Mouse (Mus musculus) neural tube, embryonic 14.5 days (tissue): ENCODE measurements around the gene Cd48. TPM values are rescaled to one million over a fixed set of nuclear protein-coding genes. Genes with fewer than 3 reads are reported as not detected.
"Not testable (repeated sequence)": the region's sequence is repeated elsewhere in the genome, so short reads cannot be mapped to it uniquely, and the experiment has no call there.

Experiments used
- ATAC-seq: fragments of 200-750 bp; cut with Nextera tagmentation; 2 replicates; pipeline ENCODE4 v1.8.0; 2017; ENCODE audit warnings: low read depth, mild to moderate bottlenecking, moderate TSS enrichment, moderate library complexity
- H3K27ac ChIP-seq: fragments of 300-500 bp; sonication (generic); 2 replicates; pipeline ENCODE4 v1.5.1; 2014; ENCODE audit warnings: low read depth, mild to moderate bottlenecking, control low read depth, low read length, moderate library complexity, mixed read lengths
- H3K27me3 ChIP-seq: fragments of 300-500 bp; sonication (generic); 2 replicates; pipeline ENCODE4 v1.6.1; 2014; ENCODE audit warnings: low read length; ENCODE audit not compliant: control insufficient read depth, insufficient read depth
- H3K36me3 ChIP-seq: fragments of 300-500 bp; sonication (generic); 2 replicates; pipeline ENCODE4 v1.6.1; 2014; ENCODE audit warnings: low read length, mixed read lengths; ENCODE audit not compliant: control insufficient read depth, insufficient read depth
- H3K4me1 ChIP-seq: fragments of 300-500 bp; sonication (generic); 2 replicates; pipeline ENCODE4 v1.6.1; 2014; ENCODE audit warnings: low read length; ENCODE audit not compliant: control insufficient read depth, insufficient read depth
- H3K4me2 ChIP-seq: fragments of 300-500 bp; sonication (generic); 2 replicates; pipeline ENCODE4 v1.6.1; 2014; ENCODE audit warnings: mild to moderate bottlenecking, low read depth, low read length, control low read depth
- H3K4me3 ChIP-seq: fragments of 300-500 bp; sonication (generic); 2 replicates; pipeline ENCODE4 v1.5.1; 2014; ENCODE audit warnings: low read depth, low read length, control low read depth, mixed read lengths
- H3K9ac ChIP-seq: fragments of 300-500 bp; sonication (generic); replicated peaks from 2 replicates; pipeline ENCODE4 v1.6.1; 2014; ENCODE audit warnings: low read depth, mild to moderate bottlenecking, control low read depth, low read length, mixed read lengths
- H3K9me3 ChIP-seq: fragments of 300-500 bp; sonication (generic); 2 replicates; pipeline ENCODE4 v1.6.1; 2016; ENCODE audit warnings: low read length; ENCODE audit not compliant: control insufficient read depth
- WGBS: fragments of 180-500 bp; shearing (Covaris S2); extraction: QIAGEN DNeasy Blood & Tissue Kit; methylation state at CpG from one replicate; pipeline ENCODE4 v1.1.7; 2014; 5-methylcytosine and 5-hydroxymethylcytosine counted together
- polyA plus RNA-seq: library from polyadenylated mRNA; unstranded; fragments of >200 nt; fragmentation: Nextera tagmentation; extraction: Ambion mirVana; gene quantifications from 2 replicates; pipeline ENCODE4 v1.2.1, GENCODE M21; 2014

Gene Cd48
- polyA plus RNA-seq, 1 experiment from 2014 or later = 0.40 TPM

- no peak within 1 kb of the TSS for H3K4me3 ChIP-seq
- WGBS = 92% methylated on average over 5 of the region's 5 CpGs
Observed at GRCm38 (mm10) chr1:171652734-171653133, 29.1 kb upstream of the Cd48 start, which contains the start of gene Slamf7. Gene Slamf7, minus strand, starts transcription at chr1:171653035.

DNA sequence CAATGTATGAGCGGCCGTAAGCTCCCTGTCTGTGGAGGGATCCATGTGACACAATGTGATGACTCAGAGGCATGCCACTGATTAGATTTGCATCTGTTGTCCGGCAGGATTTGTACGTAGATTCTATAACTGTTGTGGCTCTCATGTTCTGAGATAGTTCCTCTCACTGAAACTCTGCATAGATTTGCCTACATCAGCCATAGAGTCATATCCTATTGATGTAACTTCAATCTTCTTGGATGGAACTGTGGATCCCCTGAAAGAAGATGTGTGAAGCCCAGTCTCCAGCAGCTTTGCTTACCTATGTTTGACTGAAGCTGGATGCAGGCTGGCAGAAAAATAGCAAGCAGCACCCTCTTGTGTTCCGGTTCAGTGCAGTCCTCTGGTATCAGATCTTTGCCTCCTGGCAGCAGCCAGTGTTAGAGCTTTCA is 23.2 kb upstream of the Cd48 start:
- Histone ChIP-seq H3K4me1 (no peaks in the 10 kb centered on the region), H3K36me3 (no peaks in the 10 kb centered on the region), H3K27ac (no peak overlapping the region), H3K9ac (no peak overlapping the region), H3K4me3 (no peak overlapping the region), H3K27me3 (no peaks in the 10 kb centered on the region), H3K9me3 (no peaks in the 10 kb centered on the region), H3K4me2 (no peak overlapping the region)
- ATAC-seq = no peak
- 83% methylated on average over 5 of the region's 5 CpGs for WGBS

More at GRCm38 (mm10) chr1:171652734-171653133, 29.1 kb upstream of the Cd48 start, which contains the start of gene Slamf7:
- H3K4me2 ChIP-seq = no peak within 1 kb of the TSS
- H3K36me3 ChIP-seq = no peaks in the 10 kb centered on the region
- no peaks in the 10 kb centered on the region for H3K27me3 ChIP-seq
- no peak within 1 kb of the TSS for H3K27ac ChIP-seq
- ATAC-seq = no peak
- no peaks in the 10 kb centered on the region for H3K9me3 ChIP-seq
- H3K9ac ChIP-seq = no peak within 1 kb of the TSS
- no peaks in the 10 kb centered on the region for H3K4me1 ChIP-seq

DNA sequence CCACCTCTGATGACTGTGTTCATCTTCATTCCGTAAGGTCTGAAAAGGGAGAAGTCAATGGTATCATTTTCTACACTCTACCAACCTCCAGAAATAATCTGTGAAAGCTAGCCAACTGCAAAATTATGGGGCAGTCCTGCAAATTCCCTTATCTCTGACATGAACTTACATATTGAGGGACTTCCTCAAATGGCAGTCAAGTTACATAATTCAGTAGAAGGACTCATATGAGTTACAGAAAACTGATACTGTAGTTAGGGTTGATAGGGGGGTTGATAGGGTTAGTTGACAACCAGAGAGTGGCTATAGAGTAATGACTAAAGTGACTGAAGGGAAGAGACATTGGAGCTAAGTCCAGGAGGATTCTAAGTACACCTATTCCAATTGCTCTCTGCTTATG is 21.4 kb upstream of the Cd48 start:
- no peak overlapping the region for H3K4me3 ChIP-seq
- no peaks in the 10 kb centered on the region for H3K9me3 ChIP-seq
- H3K27ac ChIP-seq = no peak overlapping the region
- H3K4me1 ChIP-seq = no peaks in the 10 kb centered on the region
- no peaks in the 10 kb centered on the region for H3K27me3 ChIP-seq
- H3K4me2 ChIP-seq = no peak overlapping the region
- WGBS = 97% methylated on average over 1 of the region's 1 CpGs
- H3K9ac ChIP-seq = no peak overlapping the region
- ATAC-seq = no peak
- no peaks in the 10 kb centered on the region for H3K36me3 ChIP-seq

DNA sequence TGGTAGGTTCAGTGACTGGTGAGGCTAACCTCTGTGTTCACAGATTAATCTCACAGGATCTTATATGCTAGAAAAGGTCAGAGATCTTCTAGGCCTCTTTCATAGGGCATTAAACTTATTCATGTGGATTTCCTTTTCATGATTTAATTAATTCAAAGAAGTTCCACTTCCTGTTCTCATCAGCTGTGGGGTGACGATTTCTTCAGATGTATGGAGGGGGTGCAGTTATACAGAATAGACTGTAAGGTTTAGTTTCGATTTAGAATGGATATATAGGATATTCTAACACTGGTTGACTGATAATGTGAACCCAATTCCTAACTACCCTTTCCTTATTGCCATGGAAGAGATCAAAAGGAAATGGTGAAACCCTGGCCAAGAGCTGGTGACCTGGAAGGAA is 20.3 kb upstream of the Cd48 start:
- no peak overlapping the region for H3K9ac ChIP-seq
- H3K27me3 ChIP-seq = no peaks in the 10 kb centered on the region
- H3K4me3 ChIP-seq = no peak overlapping the region
- H3K27ac ChIP-seq = no peak overlapping the region
- no peaks in the 10 kb centered on the region for H3K36me3 ChIP-seq
- H3K4me1 ChIP-seq = no peaks in the 10 kb centered on the region
- no peak overlapping the region for H3K4me2 ChIP-seq
- WGBS = 54% methylated on average over 2 of the region's 2 CpGs
- ATAC-seq = no peak
- H3K9me3 ChIP-seq = no peaks in the 10 kb centered on the region

- Histone ChIP-seq H3K36me3 (no peaks in the 10 kb centered on the region), H3K9me3 (no peaks in the 10 kb centered on the region), H3K27me3 (no peaks in the 10 kb centered on the region), H3K4me1 (no peaks in the 10 kb centered on the region), H3K9ac (no peak overlapping the region), H3K4me2 (no peak overlapping the region), H3K27ac (no peak overlapping the region), H3K4me3 (no peak overlapping the region)
- ATAC-seq = no peak
- 79% methylated on average over 2 of the region's 2 CpGs for WGBS
Observed at GRCm38 (mm10) chr1:171663757-171664156, 18.1 kb upstream of the Cd48 start.

- 88% methylated on average over 6 of the region's 6 CpGs for WGBS
- Histone ChIP-seq H3K9ac (no peak overlapping the region), H3K4me3 (no peak overlapping the region), H3K27me3 (no peaks in the 10 kb centered on the region), H3K27ac (no peak overlapping the region), H3K36me3 (no peaks in the 10 kb centered on the region), H3K4me2 (no peak overlapping the region), H3K4me1 (no peaks in the 10 kb centered on the region), H3K9me3 (no peaks in the 10 kb centered on the region)
- ATAC-seq = no peak
Observed at GRCm38 (mm10) chr1:171666350-171666749, 15.5 kb upstream of the Cd48 start.

- no peaks in the 10 kb centered on the region for H3K27me3 ChIP-seq
- 74% methylated on average over 1 of the region's 1 CpGs for WGBS
- H3K4me3 ChIP-seq = no peak overlapping the region
- H3K9ac ChIP-seq = no peak overlapping the region
- H3K4me1 ChIP-seq = no peaks in the 10 kb centered on the region
- H3K36me3 ChIP-seq = no peaks in the 10 kb centered on the region
- no peak for ATAC-seq
- no peak overlapping the region for H3K27ac ChIP-seq
- no peak overlapping the region for H3K4me2 ChIP-seq
- H3K9me3 ChIP-seq = no peaks in the 10 kb centered on the region
Observed at GRCm38 (mm10) chr1:171667160-171667559, 14.6 kb upstream of the Cd48 start.

- 78% methylated on average over 2 of the region's 2 CpGs for WGBS
- not testable (repeated sequence) for H3K4me2 ChIP-seq, H3K27ac ChIP-seq, ATAC-seq, H3K9me3 ChIP-seq, H3K4me1 ChIP-seq, H3K4me3 ChIP-seq, H3K9ac ChIP-seq, H3K36me3 ChIP-seq, H3K27me3 ChIP-seq
Observed at GRCm38 (mm10) chr1:171672451-171672850, 9.4 kb upstream of the Cd48 start.

DNA sequence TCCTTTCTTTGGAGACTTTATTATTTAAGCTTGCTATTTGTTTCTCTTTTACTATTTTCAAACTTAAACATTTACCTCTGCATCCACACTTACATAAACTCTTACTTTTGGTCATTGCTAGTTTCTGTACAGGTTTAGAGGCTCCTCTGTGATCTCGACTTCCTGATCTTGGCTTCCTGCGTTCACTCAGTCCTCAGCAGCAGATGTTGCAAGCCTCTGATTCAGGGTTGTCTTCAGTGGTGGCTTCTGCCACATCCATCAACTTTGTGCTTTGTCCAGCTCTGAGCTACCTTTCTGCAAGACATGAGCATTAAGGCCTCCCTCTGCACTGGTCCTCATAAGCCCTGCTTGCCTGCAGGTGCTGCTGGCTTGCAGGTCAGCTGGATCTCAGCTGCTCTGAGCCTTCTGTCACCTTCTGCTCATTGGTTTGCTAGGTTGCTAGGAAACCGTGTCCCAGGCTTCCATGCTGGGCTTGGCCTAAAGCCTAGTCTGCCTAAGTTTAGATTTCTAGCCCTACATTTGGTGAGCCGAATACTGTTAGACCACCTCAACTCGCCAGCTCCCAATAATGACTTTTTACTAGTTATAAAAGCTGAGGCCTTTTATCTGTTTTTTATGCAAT is 8.8 kb upstream of the Cd48 start:
- Histone ChIP-seq H3K9ac (no peak overlapping the region), H3K9me3 (no peaks in the 10 kb centered on the region), H3K4me1 (no peaks in the 10 kb centered on the region), H3K36me3 (no peaks in the 10 kb centered on the region), H3K4me2 (no peak overlapping the region), H3K27ac (no peak overlapping the region), H3K4me3 (no peak overlapping the region), H3K27me3 (no peaks in the 10 kb centered on the region)
- ATAC-seq = no peak
- WGBS = 75% methylated on average over 5 of the region's 5 CpGs
